Mouse (Mus musculus) lung, embryonic 14.5 days (tissue): ENCODE results near the gene Egfem1. TPM values are rescaled to one million over a fixed set of nuclear protein-coding genes. Genes with fewer than 3 reads are reported as not detected.
A peak's percentile ranks its signal among the peaks of the same experiment; 100 is the strongest.

Experiments used
- ATAC-seq: fragments of 200-750 bp; cut with Nextera tagmentation; 2 replicates; pipeline ENCODE4 v1.8.0; 2017; ENCODE audit warnings: mild to moderate bottlenecking, moderate TSS enrichment, moderate library complexity; ENCODE audit not compliant: insufficient read depth
- DNase-seq: peaks from one replicate; pipeline ENCODE4 v3.0.0-alpha.2; 2015
- H3K27ac ChIP-seq: fragments of 300-500 bp; sonication (generic); 2 replicates; pipeline ENCODE4 v1.5.1; 2014; ENCODE audit warnings: low read depth, mild to moderate bottlenecking, moderate library complexity
- H3K27me3 ChIP-seq: fragments of 300-500 bp; sonication (generic); 2 replicates; pipeline ENCODE4 v1.6.1; 2014; ENCODE audit warnings: low read length, control low read depth; ENCODE audit not compliant: insufficient read depth
- H3K36me3 ChIP-seq: fragments of 300-500 bp; sonication (generic); 2 replicates; pipeline ENCODE4 v1.6.1; 2014; ENCODE audit warnings: control low read depth; ENCODE audit not compliant: insufficient read depth
- H3K4me1 ChIP-seq: fragments of 300-500 bp; sonication (generic); 2 replicates; pipeline ENCODE4 v1.6.1; 2014; ENCODE audit warnings: antibody characterized with exemption, control low read depth; ENCODE audit not compliant: insufficient read depth
- H3K4me2 ChIP-seq: fragments of 300-500 bp; sonication (generic); 2 replicates; pipeline ENCODE4 v1.6.1; 2014; ENCODE audit warnings: mild to moderate bottlenecking
- H3K4me3 ChIP-seq: fragments of 300-500 bp; sonication (generic); 2 replicates; pipeline ENCODE4 v1.5.1; 2014; ENCODE audit warnings: low read depth, low read length
- H3K9ac ChIP-seq: fragments of 300-500 bp; sonication (generic); 2 replicates; pipeline ENCODE4 v1.6.1; 2014
- H3K9me3 ChIP-seq: fragments of 300-500 bp; sonication (generic); 2 replicates; pipeline ENCODE4 v1.6.1; 2016; ENCODE audit warnings: low read depth, low read length, control low read depth
- CTCF ChIP-seq: IDR thresholded peaks from 2 replicates; pipeline ENCODE4 v1.5.1; 2016; ENCODE audit warnings: antibody characterized with exemption, low read depth
- WGBS: fragments of 180-500 bp; shearing (Covaris S2); extraction: QIAGEN DNeasy Blood & Tissue Kit; methylation state at CpG from one replicate; pipeline ENCODE4 v1.1.7; 2014; 5-methylcytosine and 5-hydroxymethylcytosine counted together
- polyA plus RNA-seq: library from polyadenylated mRNA; unstranded; fragments of >200 nt; fragmentation: Nextera tagmentation; extraction: Ambion mirVana; gene quantifications from 2 replicates; pipeline ENCODE4 v1.2.1, GENCODE M21; 2014

Gene Egfem1
- polyA plus RNA-seq, 1 experiment from 2014 or later, result 6.7 TPM

GRCm38 (mm10) chr3:29689367-29690285, 607.8 kb downstream of the Egfem1 start:
- DNase-seq (no peak), ATAC-seq (no peak)
- no peak overlapping the region for H3K27ac ChIP-seq
- H3K9me3 ChIP-seq, result no peaks in the 10 kb centered on the region
- H3K4me2 ChIP-seq, result no peak overlapping the region
- no peaks in the 10 kb centered on the region for H3K4me1 ChIP-seq
- no peaks in the 10 kb centered on the region for H3K27me3 ChIP-seq
- no peak overlapping the region for H3K9ac ChIP-seq
- TF ChIP-seq CTCF, result no peak
- 85% methylated on average over 8 of the region's 8 CpGs for WGBS
- H3K4me3 ChIP-seq, result no peak overlapping the region
- H3K36me3 ChIP-seq, result no peaks in the 10 kb centered on the region

DNA sequence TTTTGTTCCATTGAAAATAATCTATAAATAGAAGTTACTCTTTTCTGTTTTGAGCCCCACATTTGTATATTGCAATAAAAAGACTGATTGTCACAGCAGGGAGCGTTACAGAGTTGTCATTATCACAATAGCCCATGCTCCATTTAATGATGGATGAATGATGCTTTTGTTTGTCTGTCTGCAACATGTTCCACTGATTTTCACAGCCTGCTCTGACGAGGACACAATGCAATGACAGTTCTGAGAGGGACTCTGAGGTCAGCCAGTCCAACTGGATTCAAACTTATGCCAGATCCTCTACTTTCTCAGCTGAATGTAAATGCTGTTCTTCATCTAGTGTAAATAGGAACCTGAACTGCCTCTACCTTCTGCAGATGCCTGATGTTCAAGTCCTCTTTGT, 619.3 kb downstream of the Egfem1 start:
- H3K4me2 ChIP-seq, result no peak overlapping the region
- no peaks in the 10 kb centered on the region for H3K36me3 ChIP-seq
- H3K4me3 ChIP-seq, result no peak overlapping the region
- 49% methylated on average over 2 of the region's 2 CpGs for WGBS
- no peak overlapping the region for H3K9ac ChIP-seq
- ATAC-seq (no peak), DNase-seq (no peak)
- TF ChIP-seq CTCF, result no peak
- H3K9me3 ChIP-seq, result no peaks in the 10 kb centered on the region
- no peaks in the 10 kb centered on the region for H3K27me3 ChIP-seq
- no peak overlapping the region for H3K27ac ChIP-seq
- H3K4me1 ChIP-seq, result no peaks in the 10 kb centered on the region

- Histone ChIP-seq H3K36me3 (no peaks in the 10 kb centered on the region), H3K4me2 (no peak overlapping the region), H3K9me3 (no peaks in the 10 kb centered on the region), H3K9ac (no peak overlapping the region), H3K27me3 (no peaks in the 10 kb centered on the region), H3K4me1 (no peaks in the 10 kb centered on the region), H3K4me3 (no peak overlapping the region), H3K27ac (no peak overlapping the region)
- no peak for TF ChIP-seq CTCF
- ATAC-seq, result no peak
- DNase-seq, result no peak
- WGBS, result 93% methylated on average over 2 of the region's 2 CpGs
These were observed 625.0 kb downstream of the Egfem1 start for GRCm38 (mm10) chr3:29706816-29707215.

DNA sequence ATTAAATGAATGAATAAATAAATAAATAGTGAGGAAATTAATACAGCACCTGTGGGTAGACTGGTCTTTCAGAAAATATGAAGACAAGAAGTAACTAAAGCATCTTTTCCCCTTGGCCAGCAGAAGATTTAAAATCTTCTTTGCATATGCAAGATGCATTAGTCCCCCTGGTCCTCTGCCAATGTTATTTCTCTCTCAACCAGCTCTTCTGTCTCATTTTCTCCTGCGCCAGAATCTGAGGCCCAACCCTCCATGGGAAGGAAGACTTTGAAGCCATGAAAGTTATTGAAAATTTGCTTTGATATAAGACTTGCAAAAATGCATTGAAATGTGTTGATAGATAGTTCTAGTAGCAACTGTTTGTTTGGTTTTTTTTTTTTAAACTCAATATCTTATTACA, 625.6 kb downstream of the Egfem1 start:
- DNase-seq (no peak), ATAC-seq (no peak)
- no peaks in the 10 kb centered on the region for H3K9me3 ChIP-seq
- no peak for TF ChIP-seq CTCF
- no peak overlapping the region for H3K4me3 ChIP-seq
- no peaks in the 10 kb centered on the region for H3K36me3 ChIP-seq
- H3K9ac ChIP-seq, result no peak overlapping the region
- H3K27me3 ChIP-seq, result no peaks in the 10 kb centered on the region
- 72% methylated on average over 1 of the region's 1 CpGs for WGBS
- no peaks in the 10 kb centered on the region for H3K4me1 ChIP-seq
- no peak overlapping the region for H3K27ac ChIP-seq
- no peak overlapping the region for H3K4me2 ChIP-seq

GRCm38 (mm10) chr3:29726376-29726967, 644.6 kb downstream of the Egfem1 start:
- 60% methylated on average over 8 of the region's 8 CpGs for WGBS
- peak; percentile 85 for DNase-seq
- peak; percentile 70 for TF ChIP-seq CTCF

GRCm38 (mm10) chr3:29730062-29730760, 648.4 kb downstream of the Egfem1 start:
- WGBS, result 16% methylated on average over 4 of the region's 4 CpGs
- H3K36me3 ChIP-seq, result no peaks in the 10 kb centered on the region
- H3K4me1 ChIP-seq, result no peaks in the 10 kb centered on the region
- DNase-seq, result peak; percentile 82
- H3K27ac ChIP-seq, result no peak overlapping the region
- no peaks in the 10 kb centered on the region for H3K27me3 ChIP-seq
- ATAC-seq, result peak; percentile 47; the same call in 1 of the 2 replicates
- no peak overlapping the region for H3K4me3 ChIP-seq
- no peak overlapping the region for H3K9ac ChIP-seq
- TF ChIP-seq CTCF, result peak; percentile 82
- no peak overlapping the region for H3K4me2 ChIP-seq
- H3K9me3 ChIP-seq, result no peaks in the 10 kb centered on the region

More at GRCm38 (mm10) chr3:29726376-29726967, 644.6 kb downstream of the Egfem1 start:
- no peak overlapping the region for H3K4me2 ChIP-seq
- no peaks in the 10 kb centered on the region for H3K4me1 ChIP-seq
- H3K36me3 ChIP-seq, result no peaks in the 10 kb centered on the region
- H3K9ac ChIP-seq, result no peak overlapping the region
- no peaks in the 10 kb centered on the region for H3K9me3 ChIP-seq
- H3K27ac ChIP-seq, result no peak overlapping the region
- no peak for ATAC-seq
- H3K27me3 ChIP-seq, result no peaks in the 10 kb centered on the region
- no peak overlapping the region for H3K4me3 ChIP-seq

- DNase-seq (no peak), ATAC-seq (no peak)
- no peak overlapping the region for H3K4me2 ChIP-seq
- no peaks in the 10 kb centered on the region for H3K36me3 ChIP-seq
- no peak for TF ChIP-seq CTCF
- no peak overlapping the region for H3K27ac ChIP-seq
- no peak overlapping the region for H3K4me3 ChIP-seq
- H3K9ac ChIP-seq, result no peak overlapping the region
- no peaks in the 10 kb centered on the region for H3K9me3 ChIP-seq
- 95% methylated on average over 1 of the region's 1 CpGs for WGBS
- H3K27me3 ChIP-seq, result no peaks in the 10 kb centered on the region
- H3K4me1 ChIP-seq, result no peaks in the 10 kb centered on the region
These were observed 649.7 kb downstream of the Egfem1 start for GRCm38 (mm10) chr3:29731509-29731908.
